Mouse (Mus musculus): ENCODE data around the gene Jag1. TPM values are rescaled to one million over a fixed set of nuclear protein-coding genes. Genes with fewer than 3 reads are reported as not detected.

Gene Jag1
- polyA plus RNA-seq, 1 experiment from 2014 or later = 4.6 TPM

GRCm38 (mm10) chr2:137117321-137117690 lies 862 bp upstream of the Jag1 start:
- Histone ChIP-seq H3K27me3 (replicated peaks; ENCODE audit: control insufficient read depth, insufficient read depth, low read length) (peaks cover 51% of the 10 kb centered on the region), H3K9me3 (ENCODE audit: control insufficient read depth, low read length) (no peaks in the 10 kb centered on the region), H3K4me1 (replicated peaks; ENCODE audit: control insufficient read depth, insufficient read depth, low read length) (no peaks in the 10 kb centered on the region; the same call in 1 of the 2 replicates), H3K27ac (ENCODE audit: low read depth, low read length) (peak overlapping the region; percentile 72), H3K9ac (ENCODE audit: low read depth, low read length) (peak overlapping the region; percentile 68), H3K4me3 (ENCODE audit: low read depth, low read length) (peak overlapping the region; percentile 61), H3K4me2 (peak overlapping the region; percentile 85), H3K36me3 (ENCODE audit: control insufficient read depth, insufficient read depth, low read length) (no peaks in the 10 kb centered on the region)
- DNase-seq (ENCODE audit: low spot score) (peak; percentile 80), ATAC-seq (replicated peaks; ENCODE audit: low FRiP score) (peak; percentile 66)
- whole genome bisulfite sequencing = under 1% methylated on average over 33 of the region's 33 CpGs

- peak overlapping the region; percentile 61 for H3K4me3 ChIP-seq (ENCODE audit: low read depth, low read length)
- peaks cover 52% of the 10 kb centered on the region for H3K27me3 ChIP-seq (replicated peaks; ENCODE audit: control insufficient read depth, insufficient read depth, low read length)
- DNase-seq (ENCODE audit: low spot score) (peak; percentile 85), ATAC-seq (replicated peaks; ENCODE audit: low FRiP score) (peak; percentile 85)
- under 1% methylated on average over 61 of the region's 61 CpGs for WGBS
- H3K9me3 ChIP-seq (ENCODE audit: control insufficient read depth, low read length) = no peaks in the 10 kb centered on the region
- no peaks in the 10 kb centered on the region for H3K36me3 ChIP-seq (ENCODE audit: control insufficient read depth, insufficient read depth, low read length)
- H3K4me2 ChIP-seq = peak overlapping the region; percentile 85
- no peaks in the 10 kb centered on the region; the same call in 1 of the 2 replicates for H3K4me1 ChIP-seq (replicated peaks; ENCODE audit: control insufficient read depth, insufficient read depth, low read length)
- peak overlapping the region; percentile 68 for H3K9ac ChIP-seq (ENCODE audit: low read depth, low read length)
- peak overlapping the region; percentile 72 for H3K27ac ChIP-seq (ENCODE audit: low read depth, low read length)
These were observed 354 bp upstream of the Jag1 start for GRCm38 (mm10) chr2:137116675-137117320.

- H3K9me3 ChIP-seq (ENCODE audit: control insufficient read depth, low read length) = no peaks in the 10 kb centered on the region
- DNase-seq (ENCODE audit: low spot score) (peak; percentile 52), ATAC-seq (replicated peaks; ENCODE audit: low FRiP score) (no peak)
- H3K4me3 ChIP-seq (ENCODE audit: low read depth, low read length) = peak overlapping the region; percentile 61
- H3K9ac ChIP-seq (ENCODE audit: low read depth, low read length) = peak overlapping the region; percentile 43
- H3K4me2 ChIP-seq = peak overlapping the region; percentile 85
- H3K4me1 ChIP-seq (replicated peaks; ENCODE audit: control insufficient read depth, insufficient read depth, low read length) = no peaks in the 10 kb centered on the region; the same call in 1 of the 2 replicates
- WGBS = under 1% methylated on average over 40 of the region's 40 CpGs
- no peaks in the 10 kb centered on the region for H3K36me3 ChIP-seq (ENCODE audit: control insufficient read depth, insufficient read depth, low read length)
- no peak overlapping the region for H3K27ac ChIP-seq (ENCODE audit: low read depth, low read length)
- H3K27me3 ChIP-seq (replicated peaks; ENCODE audit: control insufficient read depth, insufficient read depth, low read length) = peaks cover 52% of the 10 kb centered on the region
These were observed 1.0 kb downstream of the Jag1 start for GRCm38 (mm10) chr2:137115241-137116024.

- Histone ChIP-seq H3K27ac (ENCODE audit: low read depth, low read length) (no peak overlapping the region), H3K27me3 (replicated peaks; ENCODE audit: control insufficient read depth, insufficient read depth, low read length) (peaks cover 52% of the 10 kb centered on the region), H3K36me3 (ENCODE audit: control insufficient read depth, insufficient read depth, low read length) (no peaks in the 10 kb centered on the region), H3K4me2 (peak overlapping the region; percentile 85), H3K9ac (ENCODE audit: low read depth, low read length) (peak overlapping the region; percentile 15; the same call in 1 of the 2 replicates), H3K4me1 (replicated peaks; ENCODE audit: control insufficient read depth, insufficient read depth, low read length) (no peaks in the 10 kb centered on the region; the same call in 1 of the 2 replicates), H3K4me3 (ENCODE audit: low read depth, low read length) (peak overlapping the region; percentile 61), H3K9me3 (ENCODE audit: control insufficient read depth, low read length) (no peaks in the 10 kb centered on the region)
- peak; percentile 71 for DNase-seq (ENCODE audit: low spot score)
- under 1% methylated on average over 50 of the region's 51 CpGs for WGBS
- ATAC-seq (replicated peaks; ENCODE audit: low FRiP score) = peak; percentile 22
These were observed 2.0 kb downstream of the Jag1 start for GRCm38 (mm10) chr2:137114248-137115096.

- no peak for ATAC-seq (replicated peaks; ENCODE audit: low FRiP score)
- WGBS = 47% methylated on average over 12 of the region's 12 CpGs
- Histone ChIP-seq H3K4me1 (replicated peaks; ENCODE audit: control insufficient read depth, insufficient read depth, low read length) (no peaks in the 10 kb centered on the region; the same call in 1 of the 2 replicates), H3K36me3 (ENCODE audit: control insufficient read depth, insufficient read depth, low read length) (no peaks in the 10 kb centered on the region), H3K27me3 (replicated peaks; ENCODE audit: control insufficient read depth, insufficient read depth, low read length) (peaks cover 49% of the 10 kb centered on the region), H3K4me3 (ENCODE audit: low read depth, low read length) (peak overlapping the region; percentile 61), H3K9me3 (ENCODE audit: control insufficient read depth, low read length) (no peaks in the 10 kb centered on the region), H3K9ac (ENCODE audit: low read depth, low read length) (no peak overlapping the region), H3K4me2 (peak overlapping the region; percentile 85), H3K27ac (ENCODE audit: low read depth, low read length) (no peak overlapping the region)
- DNase-seq (ENCODE audit: low spot score) = peak; percentile 34
These were observed 3.0 kb downstream of the Jag1 start for GRCm38 (mm10) chr2:137113288-137114061.

GRCm38 (mm10) chr2:137110214-137110898 lies 6.1 kb downstream of the Jag1 start:
- Histone ChIP-seq H3K4me3 (ENCODE audit: low read depth, low read length) (no peak overlapping the region), H3K4me1 (replicated peaks; ENCODE audit: control insufficient read depth, insufficient read depth, low read length) (no peaks in the 10 kb centered on the region; the same call in 1 of the 2 replicates)
- no peak for ATAC-seq (replicated peaks; ENCODE audit: low FRiP score)

GRCm38 (mm10) chr2:137109321-137110213 lies 6.9 kb downstream of the Jag1 start:
- 70% methylated on average over 15 of the region's 15 CpGs for WGBS
- H3K4me2 ChIP-seq = no peak overlapping the region
- no peak overlapping the region for H3K4me3 ChIP-seq (ENCODE audit: low read depth, low read length)
- ATAC-seq (replicated peaks; ENCODE audit: low FRiP score) (no peak), DNase-seq (ENCODE audit: low spot score) (no peak)
- H3K9ac ChIP-seq (ENCODE audit: low read depth, low read length) = no peak overlapping the region
- H3K27ac ChIP-seq (ENCODE audit: low read depth, low read length) = no peak overlapping the region
- H3K4me1 ChIP-seq (replicated peaks; ENCODE audit: control insufficient read depth, insufficient read depth, low read length) = no peaks in the 10 kb centered on the region; the same call in 1 of the 2 replicates
- no peaks in the 10 kb centered on the region for H3K9me3 ChIP-seq (ENCODE audit: control insufficient read depth, low read length)
- no peaks in the 10 kb centered on the region for H3K36me3 ChIP-seq (ENCODE audit: control insufficient read depth, insufficient read depth, low read length)
- peaks cover 18% of the 10 kb centered on the region for H3K27me3 ChIP-seq (replicated peaks; ENCODE audit: control insufficient read depth, insufficient read depth, low read length)

More at GRCm38 (mm10) chr2:137110214-137110898, 6.1 kb downstream of the Jag1 start:
- Histone ChIP-seq H3K9ac (ENCODE audit: low read depth, low read length) (no peak overlapping the region), H3K27me3 (replicated peaks; ENCODE audit: control insufficient read depth, insufficient read depth, low read length) (peaks cover 26% of the 10 kb centered on the region), H3K9me3 (ENCODE audit: control insufficient read depth, low read length) (no peaks in the 10 kb centered on the region), H3K4me2 (no peak overlapping the region), H3K27ac (ENCODE audit: low read depth, low read length) (no peak overlapping the region), H3K36me3 (ENCODE audit: control insufficient read depth, insufficient read depth, low read length) (no peaks in the 10 kb centered on the region)
- 60% methylated on average over 4 of the region's 4 CpGs for WGBS
- DNase-seq (ENCODE audit: low spot score) = no peak

Data from liver, embryonic 11.5 days (tissue).